Mouse (Mus musculus) naive thymus-derived CD4-positive, alpha-beta T cell, adult 2 months (primary cell): ENCODE measurements around the gene Tmub2.

Experiments used
- DNase-seq: peaks from one replicate; pipeline ENCODE4 v3.0.0-alpha.2; 2011; ENCODE audit warnings: low read depth

The Tmub2 gene

DNA sequence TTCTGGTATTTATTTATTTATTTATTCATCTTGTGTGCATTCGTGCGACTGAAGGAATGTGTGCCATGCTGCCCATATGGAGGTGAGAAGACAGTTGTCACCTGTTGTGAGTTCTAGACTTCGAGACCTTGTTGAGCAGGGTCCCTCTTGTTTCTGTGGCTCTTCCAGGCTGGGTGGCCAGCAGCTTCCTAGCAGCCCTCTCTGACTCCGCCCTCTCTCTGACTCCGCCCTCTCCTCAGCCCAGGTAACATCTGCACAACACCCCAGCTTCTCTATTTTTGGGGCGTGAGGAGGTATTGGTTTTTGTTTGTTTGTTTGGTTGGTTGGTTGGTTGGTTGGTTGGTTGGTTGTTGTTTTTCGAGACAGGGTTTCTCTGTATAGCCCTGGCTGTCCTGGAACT lies 43.1 kb downstream of the Tmub2 start:
- no peak for DNase-seq

DNA sequence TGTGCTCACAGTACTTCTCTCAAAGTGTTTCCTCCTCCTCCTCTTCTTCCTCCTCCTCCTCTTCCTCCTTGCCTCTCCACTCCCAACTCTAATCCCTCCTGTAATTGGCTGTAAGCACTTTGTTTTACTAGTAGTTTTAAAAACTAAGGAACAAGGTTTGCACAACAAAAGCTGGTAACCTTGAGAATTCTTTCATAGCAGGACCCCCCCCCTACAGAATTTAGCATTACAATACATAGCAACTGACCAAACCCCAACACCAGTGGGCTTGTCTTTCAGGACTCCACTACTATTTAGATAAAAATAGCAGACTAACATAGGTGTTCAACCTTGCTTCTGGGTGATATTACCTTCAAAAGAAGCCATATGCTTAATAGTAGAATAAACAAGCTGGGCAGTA lies 44.8 kb downstream of the Tmub2 start:
- no peak for DNase-seq

DNA sequence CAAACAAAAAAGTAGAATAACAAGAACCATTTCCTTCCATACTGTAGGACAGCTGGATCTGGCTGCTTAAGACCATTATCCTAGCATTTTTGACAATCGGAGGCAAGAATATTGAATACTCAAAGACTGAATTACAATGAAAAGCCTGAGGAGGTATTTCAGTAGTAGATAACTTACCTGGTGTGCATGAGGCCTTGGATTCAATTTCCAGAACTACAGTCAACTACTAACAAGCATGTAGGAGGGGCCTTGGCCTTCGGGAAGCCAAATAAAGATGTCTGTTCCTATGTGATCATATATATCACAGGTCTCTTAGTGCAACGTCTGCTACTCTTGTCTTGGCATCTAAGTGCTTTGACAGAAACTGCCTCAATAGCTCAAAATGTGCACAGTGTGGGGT lies 45.3 kb downstream of the Tmub2 start:
- DNase-seq = no peak

DNA sequence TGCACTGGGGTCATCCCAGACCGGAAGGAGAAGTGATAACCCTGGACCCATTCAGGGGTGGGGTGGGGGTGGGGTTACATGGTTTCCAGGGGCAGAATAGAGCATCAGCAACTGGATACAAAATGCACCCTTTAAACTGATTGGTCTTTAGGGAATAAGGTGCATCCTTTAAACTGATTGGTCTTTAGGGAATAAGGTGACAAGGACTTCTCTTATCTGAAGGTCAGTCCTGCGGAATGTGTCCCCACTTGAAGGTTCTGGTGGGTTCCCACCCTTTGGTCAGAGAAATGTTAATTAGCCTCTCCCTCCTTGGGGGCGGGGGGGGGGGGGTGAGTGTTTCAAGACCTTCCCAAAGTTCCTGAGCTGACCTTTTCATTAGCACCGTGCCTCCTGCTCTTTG lies 47.1 kb downstream of the Tmub2 start:
- no peak for DNase-seq

DNA sequence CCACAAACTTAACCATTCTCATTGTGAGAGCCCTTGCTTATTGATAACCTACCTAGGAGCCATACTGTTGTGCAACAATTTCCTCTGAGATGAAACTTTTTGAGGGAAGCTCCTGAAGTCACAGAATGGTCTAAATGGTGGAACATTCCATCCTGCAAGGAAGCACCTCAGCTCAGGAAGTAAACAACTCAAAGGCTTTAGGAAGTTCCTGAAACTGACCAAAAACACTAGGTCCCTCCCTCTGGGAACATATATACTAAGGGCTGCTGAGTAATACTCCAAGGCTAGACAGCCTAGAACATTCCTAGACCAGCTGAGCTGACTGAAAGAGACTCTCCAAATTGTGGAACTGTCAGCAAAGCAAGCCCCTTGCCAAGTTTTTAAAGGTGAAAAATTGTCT lies 48.3 kb downstream of the Tmub2 start:
- DNase-seq = no peak

DNA sequence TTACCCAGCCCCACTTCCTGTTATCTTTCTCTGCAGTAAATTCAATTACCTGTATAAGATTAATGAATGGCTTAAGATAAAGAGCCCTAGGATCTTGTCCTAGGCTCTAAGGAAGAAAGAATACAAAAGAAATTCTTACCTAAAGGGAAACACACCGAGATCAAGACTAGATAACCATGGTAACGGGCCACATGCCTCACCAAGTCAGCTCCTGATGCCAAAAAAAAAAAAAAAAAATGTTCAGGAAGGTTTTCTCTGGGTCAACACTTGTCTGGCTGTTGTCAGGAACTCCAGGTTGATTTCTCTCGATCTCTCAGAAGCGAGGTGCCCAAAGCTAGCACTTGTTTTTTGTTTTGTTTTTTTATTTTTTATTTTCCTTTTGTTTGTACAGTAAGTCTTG lies 49.3 kb downstream of the Tmub2 start:
- no peak for DNase-seq

DNA sequence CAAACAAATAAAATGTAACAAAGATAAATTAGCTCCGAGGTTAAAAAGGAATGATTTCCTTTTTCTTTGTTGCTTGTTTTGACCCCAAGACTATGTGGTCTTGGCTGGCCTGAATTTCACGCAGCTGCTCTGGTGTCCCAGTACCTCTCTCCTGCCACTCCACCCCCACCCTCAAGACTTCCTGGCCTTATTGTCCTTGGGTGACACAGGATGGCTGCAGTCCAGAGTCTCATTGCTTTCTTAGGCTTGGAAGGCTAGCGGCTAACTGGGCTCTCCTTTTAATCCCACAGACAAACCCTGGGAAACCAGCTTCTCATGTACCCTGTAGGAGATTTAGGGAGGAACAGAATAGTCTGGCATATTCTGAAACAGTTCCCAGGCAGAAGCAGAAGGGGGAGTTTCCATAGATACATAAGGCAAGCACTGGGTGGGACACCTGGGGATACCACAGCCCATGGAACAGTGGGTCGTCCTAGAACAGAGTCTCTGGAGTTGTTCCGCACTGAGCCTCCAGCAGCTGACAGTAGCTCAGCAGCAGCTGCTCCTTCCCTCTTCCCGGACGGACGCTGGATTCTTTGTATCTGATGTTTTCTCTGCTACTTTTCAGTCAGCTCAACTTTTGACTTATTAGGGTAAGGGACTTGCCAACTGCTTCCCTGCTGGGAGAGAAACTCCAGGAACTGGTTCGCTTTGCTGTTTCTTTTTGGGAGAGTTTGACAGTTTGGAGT lies 50.4 kb downstream of the Tmub2 start:
- DNase-seq = no peak

DNA sequence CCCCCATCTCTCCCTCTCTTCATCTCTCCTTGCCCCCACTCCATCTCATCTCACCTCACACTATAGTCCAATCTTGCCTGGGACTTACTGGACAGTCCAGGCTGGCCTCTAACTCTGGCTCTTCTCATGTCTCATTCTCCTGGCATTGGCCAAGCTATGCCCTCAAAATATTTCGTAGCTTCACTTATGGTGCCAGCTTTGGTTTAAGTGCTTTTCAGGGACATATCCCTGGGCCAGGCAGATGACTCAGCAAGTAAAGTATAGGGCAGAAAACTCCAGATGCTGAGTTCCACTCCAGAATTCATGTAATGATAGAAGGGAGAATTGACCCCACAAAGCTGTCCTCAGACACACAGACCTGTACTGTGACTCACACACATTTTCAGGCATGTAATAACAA lies 51.5 kb downstream of the Tmub2 start:
- no peak for DNase-seq

DNA sequence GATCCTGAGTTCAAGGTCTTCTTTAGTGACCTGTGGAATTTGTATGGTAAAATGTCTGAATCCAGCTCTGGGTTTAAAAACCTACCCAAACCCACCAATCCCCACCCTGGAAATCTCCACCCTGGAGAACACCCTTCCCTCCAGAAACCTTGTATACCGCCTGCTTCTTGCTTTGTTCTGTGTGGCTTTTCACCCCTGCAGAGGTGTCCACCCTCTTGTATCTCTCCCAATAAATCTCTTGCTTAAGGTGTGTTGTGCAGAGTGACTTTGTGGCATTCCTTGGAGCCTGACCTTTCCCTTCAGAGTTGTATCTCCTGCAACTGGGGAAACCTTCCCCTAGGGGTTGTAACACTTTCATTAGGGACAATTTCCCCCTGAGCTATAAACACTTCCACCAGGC lies 53.2 kb downstream of the Tmub2 start:
- no peak for DNase-seq

DNA sequence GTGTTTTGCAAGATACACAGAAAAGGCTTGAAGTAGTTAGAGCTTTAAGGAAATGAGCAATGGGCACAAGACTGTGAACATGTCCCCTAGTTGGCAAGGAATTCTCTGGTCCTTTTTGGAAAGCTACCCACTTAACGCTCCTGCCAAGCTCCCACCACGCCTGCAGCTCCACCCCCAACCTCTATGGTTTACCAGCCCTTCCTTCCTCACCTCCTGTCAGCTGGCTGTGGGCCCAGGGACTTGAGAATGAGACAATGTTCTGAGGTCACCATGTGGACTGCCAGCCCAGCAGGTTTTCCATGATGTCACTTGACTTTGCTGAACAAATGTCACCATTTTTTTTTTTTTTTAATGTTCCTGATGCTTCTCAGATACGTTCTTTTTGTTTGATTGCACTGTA lies 53.8 kb downstream of the Tmub2 start:
- DNase-seq = no peak
